Mouse (Mus musculus) hindbrain, embryonic 12.5 days (tissue): Measurements from ENCODE around the gene Glcci1. TPM values are rescaled to one million over a fixed set of nuclear protein-coding genes. Genes with fewer than 3 reads are reported as not detected.

Experiments
- ATAC-seq: fragments of 200-750 bp; cut with Nextera tagmentation; 2 replicates; pipeline ENCODE4 v1.8.0; 2017; ENCODE audit warnings: moderate TSS enrichment; ENCODE audit not compliant: low FRiP score
- H3K27ac ChIP-seq: fragments of 300-500 bp; sonication (generic); 2 replicates; pipeline ENCODE4 v1.5.1; 2016; ENCODE audit warnings: mild to moderate bottlenecking
- H3K27me3 ChIP-seq: fragments of 300-500 bp; sonication (generic); 2 replicates; pipeline ENCODE4 v1.6.1; 2016; ENCODE audit warnings: mild to moderate bottlenecking
- H3K36me3 ChIP-seq: fragments of 300-500 bp; sonication (generic); 2 replicates; pipeline ENCODE4 v1.6.1; 2016; ENCODE audit warnings: mild to moderate bottlenecking
- H3K4me1 ChIP-seq: fragments of 300-500 bp; sonication (generic); 2 replicates; pipeline ENCODE4 v1.6.1; 2016
- H3K4me2 ChIP-seq: fragments of 300-500 bp; sonication (generic); replicated peaks from 2 replicates; pipeline ENCODE4 v1.6.1; 2016; ENCODE audit warnings: mild to moderate bottlenecking
- H3K4me3 ChIP-seq: fragments of 300-500 bp; sonication (generic); 2 replicates; pipeline ENCODE4 v1.5.1; 2016; ENCODE audit warnings: mild to moderate bottlenecking
- H3K9ac ChIP-seq: fragments of 300-500 bp; sonication (generic); 2 replicates; pipeline ENCODE4 v1.6.1; 2016; ENCODE audit warnings: mild to moderate bottlenecking, moderate library complexity
- H3K9me3 ChIP-seq: fragments of 300-500 bp; sonication (generic); replicated peaks from 2 replicates; pipeline ENCODE4 v1.6.1; 2016; ENCODE audit warnings: mild to moderate bottlenecking
- WGBS: fragments of 180-500 bp; shearing (Covaris S2); methylation state at CpG from one replicate; pipeline ENCODE4 v1.1.7; 2016; 5-methylcytosine and 5-hydroxymethylcytosine counted together
- polyA plus RNA-seq: library from polyadenylated mRNA; unstranded; fragments of >200 nt; fragmentation: Nextera tagmentation; extraction: Ambion mirVana; gene quantifications from 2 replicates; pipeline ENCODE4 v1.2.1, GENCODE M21; 2016

Gene Glcci1
- polyA plus RNA-seq, 1 experiment from 2014 or later: 20.8 TPM

DNA sequence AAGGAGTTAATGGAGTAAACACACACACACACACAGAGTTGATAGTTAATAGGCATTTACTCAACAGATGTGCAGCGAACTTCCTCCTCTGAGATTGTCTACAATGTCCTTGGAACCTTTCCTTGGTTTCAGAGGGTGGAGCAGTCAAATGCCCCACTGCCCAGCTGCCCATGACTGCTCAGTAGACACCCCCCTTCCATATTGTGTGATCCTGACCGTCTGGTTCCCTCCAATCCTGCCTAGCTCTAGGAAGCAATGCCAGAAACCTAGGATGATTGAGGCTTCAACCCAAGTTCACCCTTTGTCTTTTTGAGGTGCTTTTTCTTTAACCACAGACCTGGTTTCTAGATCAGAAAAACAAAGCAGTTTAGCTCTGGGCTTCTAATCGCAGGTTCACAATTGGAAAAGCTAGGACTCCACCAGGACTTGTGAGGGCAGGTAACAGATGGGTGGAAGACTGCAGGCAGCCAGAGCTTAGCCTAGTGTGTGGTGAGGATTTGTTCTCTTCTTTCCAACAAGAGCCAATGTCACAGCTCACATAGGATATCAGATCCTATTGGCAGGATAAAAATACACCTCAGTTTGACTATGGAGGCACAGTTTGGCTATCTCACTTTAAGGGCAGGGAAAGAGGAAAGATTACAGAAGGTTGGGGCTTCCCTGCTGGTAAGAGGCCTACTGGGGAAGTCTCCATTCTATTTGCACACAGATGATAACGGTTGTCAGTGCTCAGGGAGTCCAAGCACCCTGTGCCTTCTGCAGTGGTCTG lies 110.4 kb downstream of the Glcci1 start:
- H3K4me3 ChIP-seq: no peak overlapping the region
- H3K27me3 ChIP-seq: no peaks in the 10 kb centered on the region
- H3K9me3 ChIP-seq: no peaks in the 10 kb centered on the region
- H3K27ac ChIP-seq: no peak overlapping the region
- H3K4me1 ChIP-seq: no peaks in the 10 kb centered on the region
- H3K9ac ChIP-seq: no peak overlapping the region
- 82% methylated on average over 4 of the region's 4 CpGs for WGBS
- no peak overlapping the region for H3K4me2 ChIP-seq
- no peak for ATAC-seq
- no peaks in the 10 kb centered on the region for H3K36me3 ChIP-seq

DNA sequence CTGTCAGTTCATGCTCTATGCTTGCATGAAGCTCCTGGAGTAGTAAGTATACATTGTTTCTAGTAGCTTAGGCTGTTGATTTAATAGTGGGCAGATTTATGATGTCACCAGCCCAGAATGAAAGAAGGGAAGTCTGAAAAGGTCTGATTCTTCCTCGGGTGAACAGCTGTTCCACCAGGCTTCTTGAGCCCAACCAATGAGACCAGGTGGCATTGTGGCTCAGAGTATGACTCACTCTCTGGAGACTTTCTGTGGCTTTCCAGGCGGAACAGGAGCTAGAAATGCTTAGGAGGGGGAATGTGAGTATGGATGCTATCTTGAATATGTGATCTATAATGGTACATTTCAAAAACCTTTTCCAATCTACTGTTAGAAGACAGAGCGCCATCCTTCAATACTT lies 113.6 kb downstream of the Glcci1 start:
- Histone ChIP-seq H3K9me3 (no peaks in the 10 kb centered on the region), H3K27ac (no peak overlapping the region), H3K27me3 (no peaks in the 10 kb centered on the region), H3K4me1 (no peaks in the 10 kb centered on the region), H3K4me3 (no peak overlapping the region), H3K36me3 (no peaks in the 10 kb centered on the region), H3K4me2 (no peak overlapping the region), H3K9ac (no peak overlapping the region)
- ATAC-seq: no peak
- 82% methylated on average over 3 of the region's 3 CpGs for WGBS

DNA sequence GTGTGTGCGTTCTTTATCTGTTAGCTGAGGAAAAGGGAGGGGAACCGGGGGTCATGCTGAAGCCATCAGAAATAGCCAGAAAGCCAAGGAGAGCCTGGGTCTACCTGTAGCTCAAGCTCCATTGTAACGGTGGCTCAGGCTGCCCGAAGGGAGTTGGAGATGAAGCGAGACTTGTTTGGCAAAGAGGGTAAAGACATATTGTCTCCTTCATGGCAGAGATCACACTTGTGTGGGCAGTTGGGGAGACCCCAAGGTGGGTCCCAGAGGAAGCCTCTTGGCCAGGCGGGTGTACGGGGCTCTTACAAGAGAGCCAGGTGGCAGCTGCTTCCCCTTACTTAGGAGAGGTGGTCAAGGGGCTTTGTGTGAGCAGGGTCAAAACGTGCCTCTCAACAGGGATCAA lies 118.8 kb downstream of the Glcci1 start:
- Histone ChIP-seq H3K27me3 (no peaks in the 10 kb centered on the region), H3K9me3 (no peaks in the 10 kb centered on the region), H3K4me3 (no peak overlapping the region), H3K27ac (no peak overlapping the region), H3K36me3 (no peaks in the 10 kb centered on the region), H3K4me1 (no peaks in the 10 kb centered on the region), H3K4me2 (no peak overlapping the region), H3K9ac (no peak overlapping the region)
- WGBS: 93% methylated on average over 8 of the region's 8 CpGs
- no peak for ATAC-seq

DNA sequence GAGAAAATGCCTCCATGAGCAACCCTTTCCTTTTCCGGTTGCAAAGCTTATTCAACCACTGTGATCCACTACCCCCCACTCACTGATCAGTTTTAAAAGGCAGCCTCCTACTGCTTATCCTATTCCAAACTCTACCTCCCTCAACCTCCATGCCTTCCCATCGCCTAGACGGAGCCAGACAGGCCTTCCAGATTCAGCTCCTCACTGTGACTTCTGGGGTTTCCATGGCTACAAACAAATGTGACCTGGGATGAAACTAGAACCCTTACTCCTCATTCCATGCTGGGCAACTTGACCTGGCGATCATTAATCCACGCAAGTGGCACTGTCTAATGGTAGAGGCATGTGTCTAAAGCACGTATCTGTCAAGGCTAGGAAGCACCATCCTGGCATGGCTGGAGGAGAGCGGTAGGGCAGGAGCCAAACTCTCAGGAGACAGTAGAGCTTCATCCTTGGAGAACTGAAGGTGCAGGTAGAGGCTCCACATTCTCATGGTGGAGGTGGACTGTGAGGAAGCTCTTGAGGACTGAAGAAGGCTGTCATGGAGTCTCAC lies 119.4 kb downstream of the Glcci1 start:
- Histone ChIP-seq H3K9me3 (no peaks in the 10 kb centered on the region), H3K4me3 (no peak overlapping the region), H3K36me3 (no peaks in the 10 kb centered on the region), H3K27ac (no peak overlapping the region), H3K27me3 (no peaks in the 10 kb centered on the region), H3K9ac (no peak overlapping the region), H3K4me2 (no peak overlapping the region), H3K4me1 (no peaks in the 10 kb centered on the region)
- 77% methylated on average over 7 of the region's 7 CpGs for WGBS
- no peak for ATAC-seq

DNA sequence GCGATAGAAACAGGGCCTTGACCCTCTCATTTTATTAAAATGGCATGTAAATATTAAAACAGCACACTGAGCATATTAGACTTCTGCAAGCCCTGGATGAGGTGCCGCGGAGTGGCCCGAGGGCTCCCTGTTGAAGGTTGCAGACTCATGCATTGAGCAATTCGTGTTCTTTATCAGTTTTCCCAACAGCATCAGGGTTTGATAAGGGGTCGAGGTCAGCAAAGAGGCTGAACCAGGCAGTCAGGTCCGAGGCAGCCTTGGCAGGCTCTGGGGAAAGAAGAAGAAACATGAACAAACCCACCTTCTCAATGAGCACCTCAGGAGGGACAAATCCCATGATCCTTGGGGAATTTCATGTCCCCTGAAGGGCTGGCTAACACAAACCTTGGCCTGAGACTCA lies 121.1 kb downstream of the Glcci1 start:
- Histone ChIP-seq H3K4me2 (no peak overlapping the region), H3K4me3 (no peak overlapping the region), H3K36me3 (no peaks in the 10 kb centered on the region), H3K9me3 (no peaks in the 10 kb centered on the region), H3K9ac (no peak overlapping the region), H3K27ac (no peak overlapping the region), H3K4me1 (no peaks in the 10 kb centered on the region), H3K27me3 (no peaks in the 10 kb centered on the region)
- no peak for ATAC-seq
- WGBS: 86% methylated on average over 7 of the region's 7 CpGs

DNA sequence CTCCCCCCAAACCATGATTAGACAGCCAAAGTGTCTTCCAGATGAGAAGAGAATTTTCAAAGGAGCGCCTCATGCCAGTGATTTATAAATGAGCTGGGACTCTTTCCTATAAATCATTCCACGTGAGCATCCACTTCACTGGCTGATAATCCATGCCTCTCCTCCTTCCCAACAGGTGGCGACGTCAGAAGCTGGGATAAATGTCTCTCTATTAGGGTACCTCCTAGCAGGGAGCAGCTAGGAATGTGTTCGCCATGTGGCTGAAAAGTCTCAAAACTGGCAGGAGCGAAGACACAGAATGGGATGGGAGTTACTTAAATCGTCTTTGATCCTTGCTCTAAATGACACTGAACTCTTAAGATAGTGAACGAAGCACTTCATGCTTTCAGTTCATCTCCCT lies 122.0 kb downstream of the Glcci1 start:
- WGBS: 79% methylated on average over 8 of the region's 8 CpGs
- Histone ChIP-seq H3K9me3 (no peaks in the 10 kb centered on the region), H3K4me1 (no peaks in the 10 kb centered on the region), H3K4me3 (no peak overlapping the region), H3K27me3 (no peaks in the 10 kb centered on the region), H3K4me2 (no peak overlapping the region), H3K9ac (no peak overlapping the region), H3K27ac (no peak overlapping the region), H3K36me3 (no peaks in the 10 kb centered on the region)
- ATAC-seq: no peak

DNA sequence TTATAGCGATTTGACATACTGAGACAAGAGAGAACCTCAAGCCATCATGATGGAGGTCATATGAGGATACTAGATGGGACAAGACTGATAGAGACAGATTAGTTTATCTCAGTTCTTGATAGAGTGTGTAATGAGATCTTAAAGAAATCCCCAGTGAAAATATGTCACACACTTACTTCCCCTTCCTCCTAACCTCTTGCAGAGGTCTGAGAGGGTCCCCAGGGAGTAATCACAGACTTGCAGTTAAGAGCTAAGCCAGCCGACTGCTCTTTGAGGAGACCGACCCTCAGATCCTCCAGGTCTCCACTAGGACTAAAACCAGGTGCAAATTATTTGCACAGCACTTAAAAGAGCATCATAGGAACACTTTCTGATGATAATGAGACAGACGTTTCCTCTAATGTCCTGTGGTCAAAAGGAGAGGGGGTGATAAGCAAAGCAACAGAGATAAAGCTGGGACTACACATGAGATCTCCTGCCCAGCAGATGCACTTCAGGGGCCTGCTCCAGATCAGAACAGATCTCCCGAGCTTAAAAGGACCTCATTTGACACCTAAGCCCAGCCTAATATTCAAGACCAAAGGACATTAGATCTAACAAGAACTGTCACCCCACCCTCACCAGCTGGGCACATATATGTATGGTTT lies 122.7 kb downstream of the Glcci1 start:
- no peaks in the 10 kb centered on the region for H3K9me3 ChIP-seq
- no peak for ATAC-seq
- WGBS: 78% methylated on average over 5 of the region's 5 CpGs

DNA sequence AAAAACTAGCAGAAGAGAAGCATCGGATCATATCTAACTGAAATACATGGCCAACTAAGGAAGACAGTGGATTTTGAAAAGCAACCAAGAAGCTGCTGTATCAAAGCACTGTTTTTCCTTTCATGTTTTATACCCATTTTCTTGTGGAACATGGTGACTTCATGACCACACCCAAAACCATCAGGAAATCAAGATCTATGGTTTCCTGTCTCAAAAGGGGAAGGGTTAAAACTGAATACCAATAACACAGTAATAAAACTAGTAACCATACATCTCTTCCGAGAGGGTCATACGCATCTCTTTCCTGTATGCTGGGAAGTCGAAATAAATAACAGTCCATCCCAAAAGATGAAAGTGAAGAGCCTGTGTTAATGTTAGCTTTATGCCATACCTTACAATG lies 123.3 kb downstream of the Glcci1 start:
- H3K4me2 ChIP-seq: no peak overlapping the region
- H3K4me3 ChIP-seq: no peak overlapping the region
- H3K27ac ChIP-seq: no peak overlapping the region
- no peaks in the 10 kb centered on the region for H3K36me3 ChIP-seq
- H3K27me3 ChIP-seq: no peaks in the 10 kb centered on the region
- H3K9ac ChIP-seq: no peak overlapping the region
- no peak for ATAC-seq
- H3K4me1 ChIP-seq: no peaks in the 10 kb centered on the region
- H3K9me3 ChIP-seq: no peaks in the 10 kb centered on the region
- WGBS: 95% methylated on average over 4 of the region's 4 CpGs

More for the DNA sequence above, 122.7 kb downstream of the Glcci1 start:
- Histone ChIP-seq H3K4me3 (no peak overlapping the region), H3K27ac (no peak overlapping the region), H3K4me1 (no peaks in the 10 kb centered on the region), H3K27me3 (no peaks in the 10 kb centered on the region), H3K9ac (no peak overlapping the region), H3K36me3 (no peaks in the 10 kb centered on the region), H3K4me2 (no peak overlapping the region)

DNA sequence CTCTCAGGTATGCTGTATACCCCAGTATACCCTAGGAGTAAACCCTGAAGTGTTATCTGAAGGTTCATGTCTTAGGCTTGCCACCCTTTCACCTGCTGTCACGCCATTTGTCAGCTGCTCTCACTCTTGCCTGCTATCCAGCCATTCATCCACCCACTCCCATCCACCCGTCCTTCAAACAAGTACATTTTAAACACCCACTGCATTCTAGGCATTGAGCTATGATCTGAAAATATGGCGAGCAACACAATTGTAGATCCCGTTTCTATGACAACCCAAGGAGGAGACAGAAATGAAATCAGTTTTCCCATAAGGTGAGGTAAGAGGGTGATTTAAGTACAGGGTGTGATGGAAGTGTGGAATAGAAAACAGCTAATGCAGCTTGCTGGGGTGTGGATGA lies 128.7 kb downstream of the Glcci1 start:
- Histone ChIP-seq H3K4me2 (no peak overlapping the region), H3K27me3 (no peaks in the 10 kb centered on the region), H3K36me3 (no peaks in the 10 kb centered on the region), H3K4me1 (no peaks in the 10 kb centered on the region), H3K9me3 (no peaks in the 10 kb centered on the region), H3K9ac (no peak overlapping the region), H3K27ac (no peak overlapping the region), H3K4me3 (no peak overlapping the region)
- WGBS: 85% methylated on average over 4 of the region's 4 CpGs
- no peak for ATAC-seq

DNA sequence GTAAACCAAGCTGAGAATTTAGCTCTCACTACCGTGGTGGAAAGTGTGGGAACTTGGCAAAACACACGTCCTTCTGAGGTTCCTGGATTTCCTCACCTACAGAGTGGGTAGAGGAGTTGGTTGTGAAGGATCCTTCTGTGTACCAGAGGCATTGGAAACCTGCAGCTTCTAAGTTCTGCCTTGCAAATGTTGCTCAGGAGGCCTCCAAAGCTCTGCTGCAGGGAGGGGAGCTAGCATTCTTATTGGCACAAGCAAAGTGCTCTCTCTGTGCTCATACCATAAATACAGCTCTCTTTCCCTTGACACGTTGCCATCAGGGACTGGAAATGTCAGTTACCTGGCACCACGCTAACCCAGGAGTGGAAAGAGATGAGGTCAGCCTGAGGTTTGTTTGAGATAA lies 129.5 kb downstream of the Glcci1 start:
- no peak overlapping the region for H3K9ac ChIP-seq
- H3K4me3 ChIP-seq: no peak overlapping the region
- no peaks in the 10 kb centered on the region for H3K4me1 ChIP-seq
- ATAC-seq: no peak
- WGBS: 88% methylated on average over 4 of the region's 4 CpGs
- H3K9me3 ChIP-seq: no peaks in the 10 kb centered on the region
- no peak overlapping the region for H3K4me2 ChIP-seq
- no peak overlapping the region for H3K27ac ChIP-seq
- H3K36me3 ChIP-seq: no peaks in the 10 kb centered on the region
- no peaks in the 10 kb centered on the region for H3K27me3 ChIP-seq

DNA sequence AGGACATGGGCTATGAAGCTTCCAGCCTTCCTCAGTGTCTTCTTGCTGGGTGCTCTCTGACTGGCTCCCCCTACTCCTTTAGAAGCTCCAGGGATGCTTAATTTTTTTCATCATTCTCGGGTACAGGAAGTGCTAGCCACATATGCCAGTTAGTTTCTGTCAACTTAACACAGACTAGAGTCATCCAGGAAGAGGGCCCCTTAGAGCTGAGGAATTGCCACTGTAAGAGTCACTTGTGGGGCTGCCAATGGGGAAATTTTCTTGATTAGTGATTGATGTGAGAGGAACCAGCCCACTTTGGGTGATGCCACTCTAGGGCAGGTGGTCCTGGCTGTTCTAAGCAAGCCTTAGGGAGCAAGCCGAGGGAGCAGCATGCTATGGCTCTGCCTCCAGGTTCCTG lies 130.1 kb downstream of the Glcci1 start:
- H3K4me3 ChIP-seq: no peak overlapping the region
- no peak overlapping the region for H3K27ac ChIP-seq
- H3K9ac ChIP-seq: no peak overlapping the region
- no peaks in the 10 kb centered on the region for H3K27me3 ChIP-seq
- WGBS: 83% methylated on average over 2 of the region's 2 CpGs
- H3K4me2 ChIP-seq: no peak overlapping the region
- no peaks in the 10 kb centered on the region for H3K36me3 ChIP-seq
- H3K4me1 ChIP-seq: no peaks in the 10 kb centered on the region
- no peaks in the 10 kb centered on the region for H3K9me3 ChIP-seq
- ATAC-seq: no peak

DNA sequence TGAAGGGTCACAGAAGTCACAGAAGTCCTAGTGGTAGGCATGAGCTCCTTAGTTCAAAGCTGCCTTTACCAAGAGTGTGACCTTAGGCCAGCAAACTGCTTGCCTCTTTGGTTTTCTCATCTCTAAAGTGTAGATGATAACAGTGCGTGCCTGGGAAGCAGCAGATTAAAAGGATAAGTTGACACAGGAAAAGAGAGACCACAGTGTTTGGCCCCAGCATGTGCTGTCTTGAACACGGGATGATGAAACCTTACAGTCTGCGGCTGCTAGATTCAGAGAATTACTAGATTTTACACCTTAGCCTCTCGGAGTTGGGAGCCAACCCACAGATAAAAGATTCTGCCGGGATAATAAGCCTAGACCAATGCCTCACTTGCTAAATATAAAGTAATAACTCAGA lies 131.5 kb downstream of the Glcci1 start:
- H3K27ac ChIP-seq: no peak overlapping the region

DNA sequence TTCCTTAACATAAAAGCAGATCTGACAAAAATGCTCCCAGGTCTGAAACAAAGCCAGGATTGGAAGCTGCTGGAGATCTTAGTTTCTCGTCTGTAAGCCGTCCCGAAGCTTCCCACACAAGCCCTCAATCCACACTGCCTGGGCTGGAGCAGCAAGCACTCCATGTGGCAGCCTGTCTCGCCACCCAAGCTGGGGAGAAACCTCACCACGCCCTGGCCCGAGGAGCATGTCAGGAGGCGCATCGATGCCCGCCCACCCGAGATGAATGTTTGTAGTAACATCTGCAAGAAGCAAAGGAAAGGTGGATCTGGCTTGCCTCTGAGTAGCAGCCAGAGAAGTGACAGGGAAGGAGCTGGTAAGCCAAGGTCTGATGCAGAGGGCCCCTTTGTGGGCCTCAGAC lies 135.3 kb downstream of the Glcci1 start:
- Histone ChIP-seq H3K36me3 (no peaks in the 10 kb centered on the region), H3K9ac (no peak overlapping the region), H3K4me2 (no peak overlapping the region), H3K4me3 (no peak overlapping the region), H3K27ac (no peak overlapping the region), H3K9me3 (no peaks in the 10 kb centered on the region), H3K27me3 (no peaks in the 10 kb centered on the region), H3K4me1 (no peaks in the 10 kb centered on the region; the same call in 1 of the 2 replicates)
- ATAC-seq: no peak
- WGBS: 88% methylated on average over 10 of the region's 10 CpGs

More for the DNA sequence above, 131.5 kb downstream of the Glcci1 start:
- H3K36me3 ChIP-seq: no peaks in the 10 kb centered on the region
- no peak for ATAC-seq
- H3K9me3 ChIP-seq: no peaks in the 10 kb centered on the region
- no peak overlapping the region for H3K9ac ChIP-seq
- 91% methylated on average over 5 of the region's 5 CpGs for WGBS
- no peak overlapping the region for H3K4me3 ChIP-seq
- H3K4me2 ChIP-seq: no peak overlapping the region
- no peaks in the 10 kb centered on the region for H3K4me1 ChIP-seq
- no peaks in the 10 kb centered on the region for H3K27me3 ChIP-seq
